Mouse (Mus musculus) mouse trophoblast stem cell (cell line): ENCODE results near the gene Zbtb7a.

Source experiments
- in situ Hi-C, 2 experiments: fragments of 300-500 bp; cut with MseI, MboI; formaldehyde crosslinking; loops; 2 replicates in 1 of 2; 3 replicates in 1 of 2; pipeline ENCODE4 v1.15.1; 2025

The Zbtb7a gene

GRCm38 (mm10) chr10:81138821-81139528 lies 4.0 kb downstream of the Zbtb7a start:
- in situ Hi-C loops: no loop called here

- in situ Hi-C loops: no loop called here
These were observed 4.5 kb downstream of the Zbtb7a start for GRCm38 (mm10) chr10:81139529-81139846.

DNA sequence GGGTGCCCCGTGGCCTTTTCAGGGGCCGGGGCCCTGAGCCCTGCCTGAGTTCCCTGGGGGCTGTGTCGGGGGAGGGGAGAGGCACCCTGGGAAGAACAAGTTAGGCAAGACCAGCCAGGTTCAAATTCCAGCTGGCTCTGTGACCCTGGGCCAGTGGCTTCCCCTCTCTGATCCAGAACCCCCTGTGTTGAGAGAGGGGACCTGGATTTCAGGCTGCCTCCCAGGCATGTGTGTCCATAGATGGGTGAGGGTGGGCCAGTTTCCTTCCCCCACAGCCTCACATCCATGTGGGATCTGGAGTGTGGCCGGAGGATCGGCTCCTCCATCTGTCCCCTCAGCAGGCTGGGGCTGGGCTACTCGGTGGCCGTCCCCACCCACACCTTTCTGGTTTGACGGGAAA lies 5.0 kb downstream of the Zbtb7a start:
- in situ Hi-C loops: no loop called here

DNA sequence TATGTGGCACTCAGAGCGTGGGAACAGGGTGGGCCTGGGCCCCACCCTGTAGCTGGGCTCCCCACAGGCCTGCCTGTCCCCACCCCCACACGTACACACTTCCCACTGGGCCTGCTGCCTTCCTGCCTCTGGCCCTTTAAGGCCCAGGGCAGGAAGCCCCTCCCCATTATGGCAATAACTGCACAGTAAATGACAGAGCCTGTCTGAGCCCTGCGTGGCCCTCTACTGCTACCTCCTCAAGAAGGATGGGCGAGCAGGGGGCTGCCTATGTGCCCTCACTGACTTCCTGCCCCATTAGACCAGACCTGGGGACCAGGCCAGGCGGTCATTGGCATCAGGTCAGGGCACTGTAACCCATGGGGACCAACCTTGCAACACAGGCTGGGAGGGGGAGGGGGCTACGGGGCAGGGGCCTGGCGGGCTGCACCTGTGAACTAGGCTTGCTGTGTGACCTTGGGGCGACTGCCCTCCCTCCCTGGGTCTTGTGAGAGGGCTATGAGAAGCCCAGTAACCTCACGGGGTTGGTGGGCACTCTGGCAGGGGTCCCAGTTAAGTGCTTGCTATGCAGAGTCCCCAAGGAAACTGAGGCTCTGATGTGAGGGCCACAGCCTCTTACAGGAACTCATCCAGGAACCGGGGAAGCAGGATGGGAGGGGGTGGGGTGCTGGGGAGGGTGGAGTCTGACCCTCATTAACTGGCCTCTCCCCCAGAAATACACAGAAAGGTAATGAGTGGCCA lies 5.9 kb downstream of the Zbtb7a start:
- in situ Hi-C loops: no loop called here

GRCm38 (mm10) chr10:81141455-81142210 lies 6.6 kb downstream of the Zbtb7a start:
- in situ Hi-C loops: no loop called here

DNA sequence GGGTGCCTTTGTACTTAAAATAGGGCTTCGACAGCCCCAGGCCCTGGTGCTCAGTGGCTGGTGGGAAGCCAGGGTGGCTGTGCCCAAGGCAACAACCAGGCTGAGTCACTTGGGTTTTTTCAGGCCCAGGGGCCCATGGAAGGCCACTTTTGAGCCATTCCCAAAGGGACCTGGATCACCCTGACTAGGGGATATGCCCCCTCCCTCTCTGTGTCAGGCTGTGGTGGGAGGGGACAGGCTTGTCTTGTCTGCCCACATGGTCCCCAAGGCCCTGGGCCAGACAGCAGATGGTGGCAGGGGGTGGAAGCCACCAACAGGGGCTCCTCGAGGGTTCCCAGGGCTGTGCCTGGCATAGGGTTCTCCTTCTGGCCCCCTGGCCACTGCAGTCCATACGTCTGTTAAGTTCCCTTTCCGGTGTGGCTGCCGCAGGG lies 7.5 kb downstream of the Zbtb7a start:
- in situ Hi-C loops: no loop called here

DNA sequence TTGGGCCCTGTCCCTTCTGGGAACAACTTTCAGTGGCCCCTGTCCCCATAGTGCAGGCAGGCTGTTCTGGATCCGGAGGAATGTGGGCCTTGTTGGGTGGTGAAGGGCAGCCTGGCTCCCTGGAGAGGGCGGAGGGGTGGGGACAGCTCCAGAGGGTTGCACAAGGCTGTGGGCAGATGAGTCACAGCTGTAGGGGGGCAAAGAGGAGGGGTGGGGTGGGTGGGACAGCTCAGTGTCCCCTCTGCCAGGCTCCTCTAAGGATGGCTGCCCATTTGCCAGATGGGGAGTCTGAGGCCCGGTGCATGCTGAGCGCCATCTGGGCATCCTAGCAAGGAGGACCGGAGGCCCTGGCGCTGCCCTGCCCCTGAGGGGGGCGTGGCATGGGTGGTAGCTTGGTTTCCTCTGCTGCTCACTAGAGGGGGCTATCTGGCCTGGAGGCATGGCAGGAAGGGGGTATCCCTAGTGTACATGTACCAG lies 8.2 kb downstream of the Zbtb7a start:
- in situ Hi-C loops: no loop called here

GRCm38 (mm10) chr10:81143845-81144437 lies 8.9 kb downstream of the Zbtb7a start:
- in situ Hi-C loops: no loop called here

GRCm38 (mm10) chr10:81144667-81145066 lies 9.6 kb downstream of the Zbtb7a start:
- in situ Hi-C loops: no loop called here

GRCm38 (mm10) chr10:81145307-81145706 lies 10.3 kb downstream of the Zbtb7a start:
- in situ Hi-C loops: no loop called here

DNA sequence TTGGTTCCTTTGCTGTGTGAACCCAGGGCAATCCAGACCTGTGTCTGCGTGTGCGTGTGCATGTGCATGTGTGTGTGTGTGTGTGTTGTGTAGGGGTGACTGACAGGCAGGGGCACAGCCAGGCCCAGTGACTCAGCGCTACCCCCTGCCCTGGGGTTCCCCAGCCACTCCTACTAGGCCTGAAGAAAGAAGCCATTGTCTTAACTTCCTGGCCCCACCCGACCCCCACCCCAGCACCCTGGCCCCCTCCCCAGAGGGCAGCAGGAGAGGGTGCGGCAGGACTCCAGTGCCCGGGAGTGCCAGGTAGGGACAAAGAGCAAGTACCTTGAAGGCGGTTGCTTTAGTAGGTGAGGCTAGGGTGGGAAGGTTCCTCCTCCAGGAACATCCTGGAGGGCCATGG lies 10.8 kb downstream of the Zbtb7a start:
- in situ Hi-C loops: no loop called here

GRCm38 (mm10) chr10:81146296-81146695 lies 11.3 kb downstream of the Zbtb7a start:
- in situ Hi-C loops: no loop called here

DNA sequence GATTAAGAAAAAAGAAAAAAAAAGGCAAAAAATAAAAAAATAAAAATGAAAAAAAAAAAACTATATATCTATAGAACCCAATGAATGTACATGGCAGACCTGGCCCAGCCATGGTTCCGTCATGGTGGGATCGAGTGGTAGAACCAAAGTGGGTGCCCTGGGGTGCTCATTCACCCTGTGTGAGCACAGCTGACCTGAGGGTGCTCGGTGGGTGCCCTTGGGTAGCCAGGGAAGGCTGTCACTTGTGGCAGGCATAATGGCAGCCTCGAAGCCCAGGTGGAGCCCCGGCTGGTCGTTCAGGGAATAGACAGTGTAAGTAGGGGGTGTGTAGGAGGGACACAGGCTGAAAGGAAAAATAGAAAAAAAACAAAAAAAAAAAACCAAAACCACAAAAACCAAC lies 16.2 kb downstream of the Zbtb7a start:
- in situ Hi-C loops: no loop called here

DNA sequence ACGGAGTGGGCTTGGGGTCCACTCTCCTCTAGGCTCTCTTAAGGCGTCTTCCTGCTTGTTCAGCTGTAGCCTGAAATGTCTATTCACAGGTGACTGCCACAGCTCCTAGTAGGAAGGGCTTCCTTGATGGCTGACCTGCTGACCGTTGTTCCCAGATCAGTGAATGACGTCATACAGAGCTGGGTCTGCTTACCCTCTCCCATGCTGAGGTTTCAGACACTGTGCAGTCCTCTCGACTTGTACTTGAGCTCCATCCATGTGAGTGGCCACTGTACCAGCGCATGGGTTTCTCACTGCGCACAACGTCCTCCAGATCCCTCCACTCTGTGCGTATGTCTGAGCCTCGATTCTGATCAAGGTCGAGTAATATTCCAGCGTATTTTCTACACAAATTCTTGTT lies 17.6 kb downstream of the Zbtb7a start:
- in situ Hi-C loops: no loop called here

GRCm38 (mm10) chr10:81154313-81154712 lies 19.3 kb downstream of the Zbtb7a start:
- in situ Hi-C loops: no loop called here

GRCm38 (mm10) chr10:81154736-81155135 lies 19.7 kb downstream of the Zbtb7a start:
- in situ Hi-C loops: no loop called here

DNA sequence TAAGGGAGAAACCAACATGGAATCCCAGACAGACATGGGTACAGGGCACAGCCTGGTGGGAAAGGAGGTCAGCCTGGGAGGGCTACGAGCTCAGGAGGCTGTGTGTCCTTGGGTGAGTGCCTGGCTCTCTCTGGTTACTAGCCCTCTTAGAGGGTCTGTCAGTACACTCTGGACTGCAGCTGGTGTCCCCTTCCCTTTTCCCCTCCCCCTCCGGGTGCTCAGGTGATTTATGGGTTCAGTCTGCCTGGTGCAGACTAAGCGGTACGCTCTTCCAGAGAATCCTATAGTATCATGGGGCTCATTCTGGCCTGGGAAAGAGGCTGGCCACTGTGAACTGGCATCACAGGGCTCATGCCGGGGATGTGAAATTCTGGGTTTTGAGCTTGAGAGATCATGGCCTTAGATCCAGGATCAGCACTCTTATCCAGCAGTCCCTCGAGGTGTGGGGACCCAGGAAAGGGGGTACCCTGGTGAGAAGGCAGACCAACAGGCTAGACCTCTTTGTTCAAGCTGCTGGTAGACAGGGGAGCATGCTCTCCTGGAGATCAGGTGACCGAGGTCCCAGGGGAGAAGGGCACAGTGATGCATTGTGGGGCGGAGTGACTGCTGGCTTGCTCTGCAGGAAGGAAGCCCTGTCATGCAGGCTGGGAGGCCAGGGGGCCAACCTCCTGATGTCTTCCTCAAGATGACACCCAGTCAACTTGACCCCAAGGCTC lies 26.7 kb downstream of the Zbtb7a start:
- in situ Hi-C loops: no loop called here

- in situ Hi-C loops: no loop called here
These were observed 27.3 kb downstream of the Zbtb7a start for GRCm38 (mm10) chr10:81162318-81162652.

GRCm38 (mm10) chr10:81165118-81165517 lies 30.1 kb downstream of the Zbtb7a start:
- in situ Hi-C loops: no loop called here

- in situ Hi-C loops: no loop called here
These were observed 32.4 kb downstream of the Zbtb7a start, which contains the start of gene Pias4 for GRCm38 (mm10) chr10:81167200-81168086. TSS of gene Pias4 (minus strand) at chr10:81167923.

- in situ Hi-C loops: no loop called here
These were observed 33.0 kb downstream of the Zbtb7a start for GRCm38 (mm10) chr10:81168087-81168431.
